Mouse (Mus musculus) hematopoietic stem cell, adult 5-6 weeks (primary cell): ENCODE data around the gene Fbxo9. TPM values are rescaled to one million over a fixed set of nuclear protein-coding genes. Genes with fewer than 3 reads are reported as not detected.

Experiments used
- ATAC-seq, 2 experiments: fragments of 125-278 bp in 1 of 2; replicated peaks in 1 of 2; 2 replicates each; pipeline ENCODE4 v1.8.0; 2016 to 2017; ENCODE audit warnings: inconsistent platforms in 2 of 2, mild to moderate bottlenecking in 2 of 2, moderate number of reproducible peaks in 2 of 2, low read depth in 1 of 2, moderate TSS enrichment in 1 of 2; ENCODE audit not compliant: low FRiP score in 2 of 2, poor library complexity in 2 of 2, severe bottlenecking in 2 of 2, insufficient read depth in 1 of 2, low TSS enrichment in 1 of 2
- total RNA-seq: library from RNA; stranded (forward); fragments of 172-1452, 232-1000 nt; gene quantifications from 2 replicates; pipeline ENCODE4 v1.2.3, GENCODE M21; 2017

Gene Fbxo9
- total RNA-seq, 1 experiment from 2014 or later: 62.4 TPM

- ATAC-seq: 0 out of 4 replicates have a peak, but pooled peaks of 1 of the 2 experiments have one; percentile 1
These were observed 4.6 kb upstream of the Fbxo9 start for GRCm38 (mm10) chr9:78113538-78113885.

GRCm38 (mm10) chr9:78112770-78113537 is 4.1 kb upstream of the Fbxo9 start:
- ATAC-seq: peak; percentile 73 to 75

GRCm38 (mm10) chr9:78111456-78111855 is 2.6 kb upstream of the Fbxo9 start:
- ATAC-seq: no peak

GRCm38 (mm10) chr9:78109656-78110055 is 791 bp upstream of the Fbxo9 start:
- ATAC-seq: no peak

GRCm38 (mm10) chr9:78107912-78108795 is 711 bp downstream of the Fbxo9 start:
- ATAC-seq: peak in 1 of 2 experiments; percentile 35; a peak in 2 of 4 replicates

- no peak for ATAC-seq
These were observed 1.3 kb downstream of the Fbxo9 start for GRCm38 (mm10) chr9:78107582-78107911.

GRCm38 (mm10) chr9:78106821-78107220 is 2.0 kb downstream of the Fbxo9 start:
- no peak for ATAC-seq

- ATAC-seq: no peak
These were observed 3.3 kb downstream of the Fbxo9 start for GRCm38 (mm10) chr9:78105501-78105932.

GRCm38 (mm10) chr9:78104973-78105372 is 3.9 kb downstream of the Fbxo9 start:
- no peak for ATAC-seq

- ATAC-seq: no peak
These were observed 4.8 kb downstream of the Fbxo9 start for GRCm38 (mm10) chr9:78103965-78104560.

GRCm38 (mm10) chr9:78101431-78101830 is 7.4 kb downstream of the Fbxo9 start:
- no peak for ATAC-seq

GRCm38 (mm10) chr9:78100956-78101355 is 7.9 kb downstream of the Fbxo9 start:
- peak; percentile 90 to 95 for ATAC-seq

- no peak for ATAC-seq
These were observed 12.5 kb downstream of the Fbxo9 start for GRCm38 (mm10) chr9:78096376-78096775.

- no peak for ATAC-seq
These were observed 13.2 kb downstream of the Fbxo9 start for GRCm38 (mm10) chr9:78095686-78096085.

GRCm38 (mm10) chr9:78090596-78090995 is 18.3 kb downstream of the Fbxo9 start:
- ATAC-seq: no peak

- no peak for ATAC-seq
These were observed 19.0 kb downstream of the Fbxo9 start for GRCm38 (mm10) chr9:78089906-78090305.

- no peak for ATAC-seq
These were observed 19.9 kb downstream of the Fbxo9 start for GRCm38 (mm10) chr9:78088971-78089370.

GRCm38 (mm10) chr9:78088521-78088920 is 20.3 kb downstream of the Fbxo9 start:
- no peak for ATAC-seq
